Mouse (Mus musculus): ENCODE data around the gene Ankrd11.

DNA sequence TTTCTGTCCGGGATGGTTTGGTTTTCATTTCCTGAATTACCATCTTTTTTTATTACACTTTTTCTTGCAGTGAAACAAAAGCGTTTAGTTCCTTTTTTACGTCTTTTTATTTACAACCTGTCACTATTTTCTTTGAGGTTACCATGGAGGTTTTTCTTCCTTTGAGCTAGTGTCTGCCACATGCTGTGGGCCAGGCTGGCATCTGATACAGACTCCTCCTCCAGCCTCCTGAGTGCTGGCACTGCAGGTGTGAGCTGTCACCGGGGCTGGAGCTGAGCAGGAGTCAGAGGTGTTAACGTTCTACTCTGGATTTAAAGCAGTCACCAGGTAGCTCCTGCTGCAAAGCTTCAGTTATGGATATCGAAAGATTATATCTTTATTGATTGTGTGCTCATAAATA, 168.9 kb downstream of the Ankrd11 start:
- TF ChIP-seq CTCF (IDR thresholded peaks at IDR 0.05; ENCODE audit: insufficient read depth, low read length) (no peak), POLR2A (IDR thresholded peaks at IDR 0.05; ENCODE audit: borderline replicate concordance, extremely low read depth, low read depth, low read length) (no peak)
